Mouse (Mus musculus) forebrain, embryonic 12.5 days (tissue): ENCODE data around the gene Magi1. TPM values are rescaled to one million over a fixed set of nuclear protein-coding genes. Genes with fewer than 3 reads are reported as not detected.

Experiments used
- ATAC-seq: fragments of 200-750 bp; cut with Nextera tagmentation; 2 replicates; pipeline ENCODE4 v1.8.0; 2017; ENCODE audit warnings: moderate TSS enrichment; ENCODE audit not compliant: low FRiP score
- H3K27ac ChIP-seq: fragments of 300-500 bp; sonication (generic); 2 replicates; pipeline ENCODE4 v1.5.1; 2016; ENCODE audit warnings: mild to moderate bottlenecking
- H3K27me3 ChIP-seq: fragments of 300-500 bp; sonication (generic); 2 replicates; pipeline ENCODE4 v1.6.1; 2016; ENCODE audit warnings: mild to moderate bottlenecking
- H3K36me3 ChIP-seq: fragments of 300-500 bp; sonication (generic); replicated peaks from 2 replicates; pipeline ENCODE4 v1.6.1; 2016; ENCODE audit warnings: mild to moderate bottlenecking
- H3K4me1 ChIP-seq: fragments of 300-500 bp; sonication (generic); 2 replicates; pipeline ENCODE4 v1.6.1; 2016
- H3K4me2 ChIP-seq: fragments of 300-500 bp; sonication (generic); 2 replicates; pipeline ENCODE4 v1.6.1; 2016; ENCODE audit warnings: mild to moderate bottlenecking, moderate library complexity
- H3K4me3 ChIP-seq: fragments of 300-500 bp; sonication (generic); replicated peaks from 2 replicates; pipeline ENCODE4 v1.5.1; 2016; ENCODE audit warnings: mild to moderate bottlenecking
- H3K9ac ChIP-seq: fragments of 300-500 bp; sonication (generic); 2 replicates; pipeline ENCODE4 v1.6.1; 2016; ENCODE audit warnings: mild to moderate bottlenecking
- H3K9me3 ChIP-seq: fragments of 300-500 bp; sonication (generic); 2 replicates; pipeline ENCODE4 v1.6.1; 2016
- WGBS: fragments of 180-500 bp; shearing (Covaris S2); methylation state at CpG from one replicate; pipeline ENCODE4 v1.1.7; 2016; 5-methylcytosine and 5-hydroxymethylcytosine counted together
- polyA plus RNA-seq: library from polyadenylated mRNA; unstranded; fragments of >200 nt; fragmentation: Nextera tagmentation; extraction: Ambion mirVana; gene quantifications from 2 replicates; pipeline ENCODE4 v1.2.1, GENCODE M21; 2016

The Magi1 gene
- polyA plus RNA-seq, 1 experiment from 2014 or later: 45.5 TPM

DNA sequence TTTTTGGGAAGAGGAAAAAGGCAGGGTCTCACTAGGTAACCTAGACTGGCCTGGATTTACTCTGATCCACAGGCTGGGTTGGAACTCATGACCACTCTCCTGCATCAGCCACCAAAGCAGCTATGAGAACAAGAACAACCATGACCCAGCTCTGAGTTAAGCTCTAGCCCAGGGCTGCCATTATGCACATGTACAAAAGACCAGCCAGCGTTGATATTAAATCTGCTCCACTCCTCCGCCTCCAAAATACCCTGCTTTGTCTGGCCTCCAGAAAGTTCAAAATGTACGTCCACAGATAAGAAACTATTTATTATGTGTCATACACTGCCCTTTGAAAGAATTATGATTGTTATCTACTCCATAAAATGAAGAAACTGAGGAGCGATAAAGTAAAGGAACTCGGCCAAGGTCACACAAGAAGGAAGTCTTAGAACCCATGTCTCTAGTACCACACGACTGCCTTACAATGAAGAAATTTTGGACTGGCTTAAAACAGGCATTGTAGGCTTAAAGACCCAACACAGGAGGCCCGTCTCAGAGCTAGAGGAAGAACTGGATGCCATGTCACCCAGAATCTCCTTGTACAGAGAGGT is 223.0 kb downstream of the Magi1 start:
- H3K4me1 ChIP-seq: 0 out of 2 replicates have a peak, but pooled peaks cover 7% of the 10 kb centered on the region
- no peak overlapping the region for H3K27ac ChIP-seq
- 90% methylated on average over 7 of the region's 7 CpGs for WGBS

GRCm38 (mm10) chr6:94059090-94059489 is 224.6 kb downstream of the Magi1 start:
- 85% methylated on average over 2 of the region's 2 CpGs for WGBS
- no peak overlapping the region for H3K4me2 ChIP-seq
- H3K36me3 ChIP-seq: no peaks in the 10 kb centered on the region
- ATAC-seq: no peak
- H3K9ac ChIP-seq: no peak overlapping the region
- no peak overlapping the region for H3K27ac ChIP-seq
- peaks cover 9% of the 10 kb centered on the region; the same call in 1 of the 2 replicates for H3K4me1 ChIP-seq
- H3K27me3 ChIP-seq: no peaks in the 10 kb centered on the region
- no peaks in the 10 kb centered on the region for H3K9me3 ChIP-seq
- no peak overlapping the region for H3K4me3 ChIP-seq

More for the DNA sequence above, 223.0 kb downstream of the Magi1 start:
- H3K9ac ChIP-seq: no peak overlapping the region
- H3K4me3 ChIP-seq: no peak overlapping the region
- H3K36me3 ChIP-seq: no peaks in the 10 kb centered on the region
- H3K9me3 ChIP-seq: no peaks in the 10 kb centered on the region
- H3K27me3 ChIP-seq: no peaks in the 10 kb centered on the region
- ATAC-seq: no peak
- H3K4me2 ChIP-seq: no peak overlapping the region

GRCm38 (mm10) chr6:94053920-94054319 is 229.8 kb downstream of the Magi1 start:
- ATAC-seq: no peak
- no peak overlapping the region for H3K27ac ChIP-seq

DNA sequence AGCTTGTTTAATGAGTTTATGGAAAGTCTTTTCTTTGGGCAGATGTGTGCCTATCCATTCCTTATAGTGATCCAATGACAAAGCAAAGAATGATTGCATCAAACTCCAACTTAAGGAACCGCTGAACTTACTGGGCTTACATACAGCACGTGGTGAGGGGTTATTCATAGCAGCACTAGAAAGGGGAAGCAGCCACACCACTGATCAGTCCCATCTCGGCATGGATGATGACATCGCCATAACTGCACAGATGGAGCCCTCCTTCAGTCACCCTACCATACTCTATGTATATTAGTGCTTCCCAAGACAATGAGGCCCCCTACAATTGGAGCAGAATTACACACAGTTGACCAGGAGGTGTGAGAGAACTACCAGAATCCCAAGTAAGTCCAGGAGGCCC is 238.5 kb downstream of the Magi1 start:
- no peak overlapping the region for H3K4me3 ChIP-seq
- WGBS: 89% methylated on average over 4 of the region's 4 CpGs
- no peaks in the 10 kb centered on the region for H3K9me3 ChIP-seq
- H3K36me3 ChIP-seq: no peaks in the 10 kb centered on the region
- H3K4me1 ChIP-seq: peaks cover 11% of the 10 kb centered on the region
- ATAC-seq: no peak
- H3K27me3 ChIP-seq: no peaks in the 10 kb centered on the region
- H3K27ac ChIP-seq: no peak overlapping the region
- H3K4me2 ChIP-seq: no peak overlapping the region
- no peak overlapping the region for H3K9ac ChIP-seq

More at GRCm38 (mm10) chr6:94053920-94054319, 229.8 kb downstream of the Magi1 start:
- Histone ChIP-seq H3K9me3 (no peaks in the 10 kb centered on the region), H3K27me3 (no peaks in the 10 kb centered on the region), H3K4me3 (no peak overlapping the region), H3K4me2 (no peak overlapping the region), H3K9ac (no peak overlapping the region), H3K36me3 (no peaks in the 10 kb centered on the region), H3K4me1 (peaks cover 4% of the 10 kb centered on the region; the same call in 1 of the 2 replicates)
- 11% methylated on average over 1 of the region's 1 CpGs for WGBS

DNA sequence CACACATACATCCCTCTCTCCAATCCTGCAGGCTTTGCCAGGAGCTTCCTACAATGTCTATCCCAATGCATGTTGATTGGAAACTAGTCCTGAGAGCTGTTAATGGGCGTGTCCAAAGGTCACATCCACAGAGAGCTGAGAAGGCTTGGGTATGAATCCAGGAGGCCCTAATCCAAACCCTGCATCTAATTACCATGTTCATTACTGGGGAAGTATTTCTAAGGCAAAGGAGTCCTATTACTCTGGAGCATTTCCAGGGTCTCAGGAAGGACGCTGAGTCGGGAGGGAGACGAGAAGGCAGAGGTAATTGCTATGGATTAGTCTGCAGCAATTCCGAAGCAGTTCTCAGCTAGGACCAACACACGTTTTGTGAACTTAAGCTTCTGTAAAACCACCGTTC is 240.3 kb downstream of the Magi1 start:
- Histone ChIP-seq H3K4me3 (no peak overlapping the region), H3K27me3 (no peaks in the 10 kb centered on the region), H3K36me3 (no peaks in the 10 kb centered on the region), H3K4me2 (no peak overlapping the region), H3K9ac (no peak overlapping the region), H3K27ac (no peak overlapping the region), H3K4me1 (peaks cover 11% of the 10 kb centered on the region), H3K9me3 (no peaks in the 10 kb centered on the region)
- ATAC-seq: no peak
- WGBS: 48% methylated on average over 7 of the region's 7 CpGs

- H3K4me3 ChIP-seq: no peak overlapping the region
- H3K27me3 ChIP-seq: no peaks in the 10 kb centered on the region
- H3K4me1 ChIP-seq: peaks cover 11% of the 10 kb centered on the region
- no peak overlapping the region for H3K4me2 ChIP-seq
- no peak overlapping the region for H3K9ac ChIP-seq
- H3K9me3 ChIP-seq: no peaks in the 10 kb centered on the region
- no peak for ATAC-seq
- H3K36me3 ChIP-seq: no peaks in the 10 kb centered on the region
- WGBS: 78% methylated on average over 2 of the region's 2 CpGs
- no peak overlapping the region for H3K27ac ChIP-seq
These were observed 243.6 kb downstream of the Magi1 start for GRCm38 (mm10) chr6:94040093-94040492.

DNA sequence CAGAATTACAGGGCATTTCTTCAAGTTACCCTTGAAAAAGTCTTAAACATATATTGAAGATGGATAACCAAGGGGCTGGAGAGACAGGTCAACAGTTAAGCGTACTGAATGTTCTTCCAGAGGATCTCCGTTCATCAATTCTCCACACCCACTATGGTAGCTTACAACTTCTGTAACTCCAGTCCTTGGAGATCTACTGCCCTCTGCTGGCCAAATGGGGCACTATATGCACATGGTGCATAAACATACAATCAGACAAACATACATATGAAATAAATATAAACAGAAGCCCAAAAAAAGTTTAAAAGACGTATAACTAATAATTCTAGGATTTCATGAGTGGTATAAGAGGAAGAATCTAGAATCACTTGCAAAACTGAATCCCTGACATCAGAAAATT is 244.8 kb downstream of the Magi1 start:
- Histone ChIP-seq H3K4me3 (no peak overlapping the region), H3K9me3 (no peaks in the 10 kb centered on the region), H3K4me1 (peaks cover 12% of the 10 kb centered on the region), H3K36me3 (no peaks in the 10 kb centered on the region), H3K9ac (no peak overlapping the region), H3K27ac (no peak overlapping the region), H3K4me2 (no peak overlapping the region), H3K27me3 (no peaks in the 10 kb centered on the region)
- WGBS: 95% methylated on average over 3 of the region's 3 CpGs
- ATAC-seq: no peak

DNA sequence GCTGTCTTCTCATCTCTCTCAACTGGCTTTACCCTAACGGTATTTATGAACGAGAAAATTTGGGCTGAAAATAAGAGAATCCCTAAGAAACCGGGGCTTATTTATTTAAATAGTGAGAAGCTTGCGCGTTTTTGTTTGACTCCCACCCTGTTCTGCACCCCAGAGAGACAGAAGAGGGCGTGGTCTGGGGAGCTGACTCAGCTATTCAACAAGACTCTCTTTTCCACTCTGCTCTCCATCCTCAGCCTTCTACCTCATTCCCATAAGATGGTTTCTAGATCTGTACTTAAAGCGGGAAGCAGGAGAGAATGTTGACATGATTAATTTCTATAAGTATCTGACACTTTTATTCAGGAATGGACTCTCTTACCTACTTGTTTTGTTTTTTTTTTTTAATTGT is 247.2 kb downstream of the Magi1 start:
- no peak overlapping the region for H3K9ac ChIP-seq
- no peak for ATAC-seq
- WGBS: 72% methylated on average over 7 of the region's 7 CpGs
- no peak overlapping the region for H3K4me2 ChIP-seq
- H3K4me1 ChIP-seq: peaks cover 3% of the 10 kb centered on the region; the same call in 1 of the 2 replicates
- no peak overlapping the region for H3K4me3 ChIP-seq
- H3K27ac ChIP-seq: no peak overlapping the region
- H3K9me3 ChIP-seq: no peaks in the 10 kb centered on the region
- no peaks in the 10 kb centered on the region for H3K27me3 ChIP-seq
- no peaks in the 10 kb centered on the region for H3K36me3 ChIP-seq

DNA sequence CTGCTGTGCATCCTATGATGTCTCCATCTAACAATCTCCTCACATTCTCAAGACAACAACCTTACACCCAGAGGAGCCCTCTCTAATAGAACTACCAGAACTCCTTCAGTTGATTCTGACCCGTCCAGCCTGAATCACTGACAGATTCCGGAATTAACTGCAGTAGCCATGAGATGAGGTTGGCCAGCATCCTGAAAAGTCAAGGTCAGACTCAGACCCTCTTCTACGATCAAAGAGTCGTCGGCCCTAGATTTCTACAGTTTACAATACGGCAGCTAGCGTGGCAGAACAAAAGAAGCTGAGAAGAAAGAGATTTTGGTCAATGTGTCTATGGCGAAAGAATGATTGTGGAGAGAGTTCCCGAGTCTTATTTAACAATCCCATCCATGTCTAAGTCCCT is 257.4 kb downstream of the Magi1 start:
- no peak overlapping the region for H3K9ac ChIP-seq
- no peak overlapping the region for H3K4me3 ChIP-seq
- 73% methylated on average over 9 of the region's 9 CpGs for whole genome bisulfite sequencing
- H3K27me3 ChIP-seq: no peaks in the 10 kb centered on the region
- no peak overlapping the region for H3K4me2 ChIP-seq
- no peak overlapping the region for H3K27ac ChIP-seq
- no peaks in the 10 kb centered on the region for H3K36me3 ChIP-seq
- H3K9me3 ChIP-seq: no peaks in the 10 kb centered on the region
- no peak for ATAC-seq
- H3K4me1 ChIP-seq: peaks cover 10% of the 10 kb centered on the region

DNA sequence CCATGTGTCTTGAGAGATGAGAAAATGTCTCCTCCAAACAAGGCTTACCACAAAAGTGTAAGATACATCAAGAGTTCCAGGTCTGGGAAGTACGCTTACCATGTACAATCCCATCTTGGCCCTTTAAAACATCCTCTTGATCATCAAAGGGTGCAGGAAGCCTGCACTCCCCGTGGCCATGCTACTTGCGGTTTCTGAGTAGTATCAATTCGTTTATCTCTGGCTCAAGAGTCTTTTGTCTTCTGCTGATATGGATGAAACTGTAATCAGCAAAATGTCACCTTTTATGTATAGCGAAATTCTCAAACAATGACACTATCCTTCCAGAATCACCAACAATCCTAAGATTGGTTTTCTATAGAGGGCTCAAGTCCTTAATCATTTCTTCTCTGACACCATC is 261.3 kb downstream of the Magi1 start:
- H3K27me3 ChIP-seq: no peaks in the 10 kb centered on the region
- no peak overlapping the region for H3K4me3 ChIP-seq
- no peak overlapping the region for H3K9ac ChIP-seq
- no peak for ATAC-seq
- 90% methylated on average over 5 of the region's 5 CpGs for WGBS
- no peaks in the 10 kb centered on the region for H3K9me3 ChIP-seq
- H3K4me2 ChIP-seq: no peak overlapping the region
- H3K4me1 ChIP-seq: peaks cover 10% of the 10 kb centered on the region
- no peaks in the 10 kb centered on the region for H3K36me3 ChIP-seq
- no peak overlapping the region for H3K27ac ChIP-seq

GRCm38 (mm10) chr6:94021239-94021962 is 262.3 kb downstream of the Magi1 start:
- Histone ChIP-seq H3K4me1 (peaks cover 10% of the 10 kb centered on the region), H3K4me2 (no peak overlapping the region), H3K27ac (no peak overlapping the region), H3K36me3 (no peaks in the 10 kb centered on the region), H3K4me3 (no peak overlapping the region), H3K27me3 (no peaks in the 10 kb centered on the region), H3K9ac (no peak overlapping the region), H3K9me3 (no peaks in the 10 kb centered on the region)
- ATAC-seq: no peak
- WGBS: 92% methylated on average over 8 of the region's 8 CpGs

DNA sequence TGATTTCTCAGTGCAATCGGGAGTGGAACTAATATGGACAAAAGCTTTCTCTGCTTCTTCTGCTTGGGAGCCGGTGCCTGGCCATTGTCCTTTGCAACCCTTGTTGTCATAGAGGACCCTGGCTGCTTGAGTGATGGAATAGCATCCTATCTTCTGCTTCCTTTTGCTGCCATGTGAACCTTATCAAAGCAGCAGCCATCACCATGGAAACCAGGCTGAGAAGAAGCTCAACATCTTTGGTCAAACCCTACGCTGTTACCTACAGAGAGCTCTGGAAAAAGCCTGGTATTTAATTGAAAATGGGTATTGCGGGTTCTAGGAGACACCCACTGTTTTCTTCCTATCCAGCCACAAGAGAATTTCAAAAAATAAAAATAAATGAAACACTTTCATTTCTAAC is 263.2 kb downstream of the Magi1 start:
- no peaks in the 10 kb centered on the region for H3K27me3 ChIP-seq
- H3K4me3 ChIP-seq: no peak overlapping the region
- H3K9me3 ChIP-seq: no peaks in the 10 kb centered on the region
- 72% methylated on average over 4 of the region's 4 CpGs for WGBS
- ATAC-seq: no peak
- H3K36me3 ChIP-seq: no peaks in the 10 kb centered on the region
- H3K9ac ChIP-seq: no peak overlapping the region
- peaks cover 10% of the 10 kb centered on the region for H3K4me1 ChIP-seq
- H3K27ac ChIP-seq: no peak overlapping the region
- H3K4me2 ChIP-seq: no peak overlapping the region

- no peak for ATAC-seq
- Histone ChIP-seq H3K4me3 (no peak overlapping the region), H3K4me1 (peaks cover 5% of the 10 kb centered on the region), H3K36me3 (no peaks in the 10 kb centered on the region), H3K4me2 (no peak overlapping the region), H3K27me3 (no peaks in the 10 kb centered on the region), H3K9me3 (no peaks in the 10 kb centered on the region), H3K9ac (no peak overlapping the region), H3K27ac (no peak overlapping the region)
- WGBS: 86% methylated on average over 4 of the region's 4 CpGs
These were observed 263.8 kb downstream of the Magi1 start for GRCm38 (mm10) chr6:94019935-94020334.
